Mouse (Mus musculus) bone marrow macrophage, adult 2 months (primary cell): ENCODE results near the gene Plekho2. TPM values are rescaled to one million over a fixed set of nuclear protein-coding genes. Genes with fewer than 3 reads are reported as not detected.

Source experiments
- H3K27ac ChIP-seq: 2 replicates; pipeline ENCODE4 v1.5.1; 2012; ENCODE audit warnings: low read depth, low read length; ENCODE audit not compliant: insufficient read depth
- H3K4me1 ChIP-seq: 2 replicates; pipeline ENCODE4 v1.6.1; 2012; ENCODE audit warnings: low read length; ENCODE audit not compliant: control insufficient read depth, insufficient read depth
- H3K4me3 ChIP-seq: 2 replicates; pipeline ENCODE4 v1.5.1; 2012; ENCODE audit warnings: mild to moderate bottlenecking, low read length, moderate library complexity; ENCODE audit not compliant: insufficient read depth
- CTCF ChIP-seq: IDR thresholded peaks from 2 replicates; pipeline ENCODE4 v1.5.1; 2012; ENCODE audit warnings: low read depth, mild to moderate bottlenecking, low read length, moderate library complexity
- POLR2A ChIP-seq: IDR thresholded peaks from 2 replicates; pipeline ENCODE4 v1.6.1; 2012; ENCODE audit warnings: mild to moderate bottlenecking, low read depth, low read length, borderline replicate concordance
- polyA plus RNA-seq: library from polyadenylated mRNA; stranded (reverse); fragments of >200 nt; gene quantifications from 2 replicates; pipeline ENCODE4 v1.2.4, GENCODE M21; 2012; ENCODE audit not compliant: missing spikeins, insufficient read depth, insufficient read length

The Plekho2 gene
- polyA plus RNA-seq, 1 experiment: 213 TPM

GRCm38 (mm10) chr9:65556349-65556748 lies 23.5 kb downstream of the Plekho2 start:
- H3K4me1 ChIP-seq: peaks cover 72% of the 10 kb centered on the region
- TF ChIP-seq POLR2A: no peak
- TF ChIP-seq CTCF: no peak
- no peak overlapping the region for H3K27ac ChIP-seq
- no peak overlapping the region for H3K4me3 ChIP-seq

- Histone ChIP-seq H3K27ac (peak overlapping the region; percentile 9; the same call in 1 of the 2 replicates), H3K4me1 (peaks cover 75% of the 10 kb centered on the region), H3K4me3 (no peak overlapping the region)
- TF ChIP-seq CTCF (no peak), POLR2A (no peak)
These were observed 24.2 kb downstream of the Plekho2 start for GRCm38 (mm10) chr9:65555621-65556020.

- Histone ChIP-seq H3K4me3 (no peak overlapping the region), H3K27ac (peak overlapping the region; percentile 32), H3K4me1 (peaks cover 76% of the 10 kb centered on the region)
- TF ChIP-seq POLR2A: no peak
- no peak for TF ChIP-seq CTCF
These were observed 24.8 kb downstream of the Plekho2 start for GRCm38 (mm10) chr9:65555001-65555405.

GRCm38 (mm10) chr9:65552711-65553110 lies 27.1 kb downstream of the Plekho2 start:
- Histone ChIP-seq H3K4me3 (no peak overlapping the region), H3K27ac (peak overlapping the region; percentile 98), H3K4me1 (peaks cover 83% of the 10 kb centered on the region)
- TF ChIP-seq CTCF (no peak), POLR2A (no peak)

GRCm38 (mm10) chr9:65552141-65552540 lies 27.7 kb downstream of the Plekho2 start:
- Histone ChIP-seq H3K27ac (peak overlapping the region; percentile 98), H3K4me1 (peaks cover 84% of the 10 kb centered on the region), H3K4me3 (no peak overlapping the region)
- TF ChIP-seq POLR2A: no peak
- TF ChIP-seq CTCF: no peak

- no peak for TF ChIP-seq CTCF
- TF ChIP-seq POLR2A: 0 out of 2 replicates have a peak, but pooled peaks have one; percentile 34
- Histone ChIP-seq H3K4me1 (peaks cover 92% of the 10 kb centered on the region), H3K27ac (peak overlapping the region; percentile 98), H3K4me3 (no peak overlapping the region)
These were observed 28.8 kb downstream of the Plekho2 start for GRCm38 (mm10) chr9:65551035-65551434.

GRCm38 (mm10) chr9:65550079-65550831 lies 29.6 kb downstream of the Plekho2 start:
- H3K27ac ChIP-seq: peak overlapping the region; percentile 98
- no peak for TF ChIP-seq CTCF
- TF ChIP-seq POLR2A: no peak
- H3K4me1 ChIP-seq: peaks cover 91% of the 10 kb centered on the region
- no peak overlapping the region for H3K4me3 ChIP-seq

GRCm38 (mm10) chr9:65549643-65550042 lies 30.2 kb downstream of the Plekho2 start:
- Histone ChIP-seq H3K4me3 (no peak overlapping the region), H3K4me1 (peaks cover 91% of the 10 kb centered on the region), H3K27ac (peak overlapping the region; percentile 98)
- TF ChIP-seq CTCF (no peak), POLR2A (no peak)

- Histone ChIP-seq H3K4me1 (peaks cover 89% of the 10 kb centered on the region), H3K27ac (peak overlapping the region; percentile 98), H3K4me3 (no peak overlapping the region)
- TF ChIP-seq CTCF: no peak
- TF ChIP-seq POLR2A: no peak
These were observed 30.7 kb downstream of the Plekho2 start for GRCm38 (mm10) chr9:65549139-65549538.

- Histone ChIP-seq H3K27ac (peak overlapping the region; percentile 96), H3K4me3 (no peak overlapping the region), H3K4me1 (peaks cover 90% of the 10 kb centered on the region)
- TF ChIP-seq POLR2A (no peak), CTCF (no peak)
These were observed 31.5 kb downstream of the Plekho2 start for GRCm38 (mm10) chr9:65548311-65548710.

- Histone ChIP-seq H3K4me1 (peaks cover 90% of the 10 kb centered on the region), H3K27ac (peak overlapping the region; percentile 96), H3K4me3 (no peak overlapping the region)
- TF ChIP-seq POLR2A: no peak
- TF ChIP-seq CTCF: no peak
These were observed 32.0 kb downstream of the Plekho2 start for GRCm38 (mm10) chr9:65547844-65548243.
